Mouse (Mus musculus): ENCODE results near the gene Gm853.

DNA sequence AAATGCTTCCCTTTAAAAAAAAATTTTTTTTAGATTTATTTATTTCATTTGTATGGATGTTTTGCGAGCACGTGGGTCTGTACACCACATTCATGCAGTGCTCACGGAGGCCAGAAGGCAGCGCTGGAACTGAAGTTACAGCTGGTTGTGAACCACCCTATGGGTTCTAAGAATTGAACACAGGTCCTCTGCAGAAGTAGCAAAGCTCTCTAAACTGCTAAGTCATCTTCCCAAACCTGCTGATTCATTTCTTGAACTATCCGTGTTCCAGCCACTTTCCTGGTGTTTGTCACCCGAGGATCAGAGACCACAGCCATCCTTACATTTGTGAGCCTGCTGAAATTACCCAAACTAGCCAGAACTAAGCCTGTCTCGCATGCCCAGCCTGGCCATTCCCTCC lies 9.8 kb downstream of the Gm853 start:
- no peak for TF ChIP-seq GATA1 (IDR thresholded peaks at IDR 0.05; ENCODE audit: borderline replicate concordance, low read length)
- TF ChIP-seq CTCF (IDR thresholded peaks at IDR 0.05; ENCODE audit: low read depth, low read length) = no peak
- no peak for TF ChIP-seq GATA2 (IDR thresholded peaks at IDR 0.05; ENCODE audit: borderline replicate concordance, low read depth, low read length)
